Mouse (Mus musculus) spleen, adult 2 months (tissue): ENCODE measurements around the gene Pigt.

Source experiments
- CTCF ChIP-seq: fragments of 200-500 bp; IDR thresholded peaks from 2 replicates; pipeline ENCODE4 v1.5.1; 2011; ENCODE audit warnings: mild to moderate bottlenecking, inconsistent platforms; ENCODE audit not compliant: insufficient read depth, insufficient read length, insufficient replicate concordance; ENCODE audit errors: extremely low read depth
- POLR2A ChIP-seq: fragments of 200-500 bp; IDR thresholded peaks from 2 replicates; pipeline ENCODE4 v1.6.1; 2011; ENCODE audit warnings: low read depth, low read length, inconsistent platforms

DNA sequence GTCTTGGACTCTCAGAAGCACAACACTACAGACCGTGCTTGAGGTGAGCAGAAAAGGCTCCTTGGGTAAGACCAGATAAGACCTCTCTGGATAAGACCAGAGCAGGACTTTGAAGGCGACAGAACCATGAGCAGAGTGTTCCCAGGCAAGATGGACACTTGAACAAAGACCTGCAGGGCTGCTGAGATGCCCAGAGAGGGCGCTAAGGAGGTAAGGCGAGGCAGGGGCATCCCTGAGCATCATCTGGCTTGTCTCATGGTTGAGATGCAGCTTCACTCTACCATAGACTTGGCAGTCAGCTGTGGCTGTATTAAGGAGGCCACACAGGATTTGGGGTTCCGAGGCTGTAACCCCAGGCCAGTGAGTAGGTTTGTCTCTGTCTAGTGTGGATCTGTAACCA is 2.0 kb downstream of the Pigt start:
- TF ChIP-seq CTCF (no peak), POLR2A (no peak)
